Mouse (Mus musculus): ENCODE results near the gene Gm20517. TPM values are rescaled to one million over a fixed set of nuclear protein-coding genes. Genes with fewer than 3 reads are reported as not detected.

Gene Gm20517
- polyA plus RNA-seq, 1 experiment from 2014 or later: 2.4 TPM

- Histone ChIP-seq H3K4me2 (replicated peaks) (no peak overlapping the region), H3K36me3 (peaks cover 5% of the 10 kb centered on the region), H3K27me3 (replicated peaks) (peaks cover 5% of the 10 kb centered on the region), H3K9me3 (no peaks in the 10 kb centered on the region), H3K27ac (no peak overlapping the region), H3K4me1 (peaks cover 13% of the 10 kb centered on the region), H3K4me3 (no peak overlapping the region), H3K9ac (no peak overlapping the region)
- WGBS: 72% methylated on average over 4 of the region's 4 CpGs
- ATAC-seq (ENCODE audit: low FRiP score, low read depth): no peak
Observed at GRCm38 (mm10) chr17:47669166-47669565, 57.8 kb downstream of the Gm20517 start.

- WGBS: 10% methylated on average over 14 of the region's 14 CpGs
- peak; percentile 57 for ATAC-seq (ENCODE audit: low FRiP score, low read depth)
- Histone ChIP-seq H3K4me2 (replicated peaks) (peak overlapping the region; percentile 84), H3K4me1 (peaks cover 13% of the 10 kb centered on the region), H3K36me3 (peaks cover 13% of the 10 kb centered on the region), H3K9me3 (no peaks in the 10 kb centered on the region), H3K9ac (peak overlapping the region; percentile 54), H3K4me3 (peak overlapping the region; percentile 35), H3K27me3 (replicated peaks) (peaks cover 5% of the 10 kb centered on the region), H3K27ac (no peak overlapping the region)
Observed at GRCm38 (mm10) chr17:47671988-47672310, 60.6 kb downstream of the Gm20517 start.

GRCm38 (mm10) chr17:47672311-47673111 lies 61.1 kb downstream of the Gm20517 start:
- H3K9me3 ChIP-seq: no peaks in the 10 kb centered on the region
- H3K27me3 ChIP-seq (replicated peaks): peaks cover 5% of the 10 kb centered on the region
- peak overlapping the region; percentile 35 for H3K4me3 ChIP-seq
- peaks cover 13% of the 10 kb centered on the region for H3K4me1 ChIP-seq
- H3K9ac ChIP-seq: peak overlapping the region; percentile 54
- 3% methylated on average over 68 of the region's 68 CpGs for WGBS
- peak overlapping the region; percentile 84 for H3K4me2 ChIP-seq (replicated peaks)
- H3K36me3 ChIP-seq: peaks cover 15% of the 10 kb centered on the region
- peak; percentile 57 for ATAC-seq (ENCODE audit: low FRiP score, low read depth)
- no peak overlapping the region; the same call in 1 of the 2 replicates for H3K27ac ChIP-seq

- no peak overlapping the region for H3K4me3 ChIP-seq
- 21% methylated on average over 9 of the region's 9 CpGs for WGBS
- H3K36me3 ChIP-seq: peaks cover 48% of the 10 kb centered on the region
- no peak overlapping the region for H3K4me2 ChIP-seq (replicated peaks)
- no peak overlapping the region for H3K27ac ChIP-seq
- no peak overlapping the region for H3K9ac ChIP-seq
- peaks cover 13% of the 10 kb centered on the region for H3K4me1 ChIP-seq
- H3K27me3 ChIP-seq (replicated peaks): peaks cover 5% of the 10 kb centered on the region
- no peaks in the 10 kb centered on the region for H3K9me3 ChIP-seq
- no peak for ATAC-seq (ENCODE audit: low FRiP score, low read depth)
Observed at GRCm38 (mm10) chr17:47676581-47676980, 65.2 kb downstream of the Gm20517 start.

GRCm38 (mm10) chr17:47678238-47678637 lies 66.8 kb downstream of the Gm20517 start:
- Histone ChIP-seq H3K36me3 (peaks cover 60% of the 10 kb centered on the region), H3K4me3 (no peak overlapping the region), H3K27me3 (replicated peaks) (peaks cover under 1% of the 10 kb centered on the region; the same call in 1 of the 2 replicates), H3K9me3 (no peaks in the 10 kb centered on the region), H3K9ac (no peak overlapping the region), H3K4me2 (replicated peaks) (no peak overlapping the region), H3K4me1 (no peaks in the 10 kb centered on the region; the same call in 1 of the 2 replicates), H3K27ac (no peak overlapping the region)
- WGBS: 95% methylated on average over 5 of the region's 5 CpGs
- ATAC-seq (ENCODE audit: low FRiP score, low read depth): no peak

GRCm38 (mm10) chr17:47678702-47679101 lies 67.3 kb downstream of the Gm20517 start:
- Histone ChIP-seq H3K27ac (no peak overlapping the region), H3K9ac (no peak overlapping the region), H3K4me3 (no peak overlapping the region), H3K4me2 (replicated peaks) (no peak overlapping the region), H3K4me1 (no peaks in the 10 kb centered on the region; the same call in 1 of the 2 replicates), H3K27me3 (replicated peaks) (no peaks in the 10 kb centered on the region), H3K36me3 (peaks cover 64% of the 10 kb centered on the region), H3K9me3 (no peaks in the 10 kb centered on the region)
- whole genome bisulfite sequencing: 86% methylated on average over 5 of the region's 5 CpGs
- ATAC-seq (ENCODE audit: low FRiP score, low read depth): no peak

GRCm38 (mm10) chr17:47682836-47683235 lies 71.4 kb downstream of the Gm20517 start:
- no peak for ATAC-seq (ENCODE audit: low FRiP score, low read depth)
- Histone ChIP-seq H3K4me3 (no peak overlapping the region), H3K4me2 (replicated peaks) (no peak overlapping the region), H3K4me1 (peaks cover 16% of the 10 kb centered on the region), H3K36me3 (peaks cover 66% of the 10 kb centered on the region), H3K9me3 (no peaks in the 10 kb centered on the region), H3K27me3 (replicated peaks) (no peaks in the 10 kb centered on the region), H3K9ac (no peak overlapping the region), H3K27ac (no peak overlapping the region)
- WGBS: 88% methylated on average over 4 of the region's 4 CpGs

GRCm38 (mm10) chr17:47687409-47688343 lies 76.3 kb downstream of the Gm20517 start:
- Histone ChIP-seq H3K36me3 (peaks cover 22% of the 10 kb centered on the region), H3K9me3 (no peaks in the 10 kb centered on the region)

GRCm38 (mm10) chr17:47688344-47688607 lies 76.9 kb downstream of the Gm20517 start, which contains the start of gene Tomm6:
TSS of gene Tomm6 (minus strand) at chr17:47688386.
- Histone ChIP-seq H3K4me3 (peak within 1 kb of the TSS; percentile 72), H3K4me2 (replicated peaks) (peak within 1 kb of the TSS; percentile 86), H3K27me3 (replicated peaks) (no peaks in the 10 kb centered on the region), H3K4me1 (peaks cover 22% of the 10 kb centered on the region), H3K36me3 (peaks cover 16% of the 10 kb centered on the region), H3K9me3 (no peaks in the 10 kb centered on the region), H3K27ac (peak within 1 kb of the TSS; percentile 77), H3K9ac (peak within 1 kb of the TSS; percentile 84)
- WGBS: 0% methylated on average over 9 of the region's 9 CpGs
- no peak for ATAC-seq (ENCODE audit: low FRiP score, low read depth)

More at GRCm38 (mm10) chr17:47687409-47688343, 76.3 kb downstream of the Gm20517 start:
- H3K4me2 ChIP-seq (replicated peaks): peak overlapping the region; percentile 86
- H3K27me3 ChIP-seq (replicated peaks): no peaks in the 10 kb centered on the region
- under 1% methylated on average over 70 of the region's 70 CpGs for WGBS
- peak overlapping the region; percentile 84 for H3K9ac ChIP-seq
- peaks cover 22% of the 10 kb centered on the region for H3K4me1 ChIP-seq
- H3K27ac ChIP-seq: peak overlapping the region; percentile 77; the same call in 1 of the 2 replicates
- H3K4me3 ChIP-seq: peak overlapping the region; percentile 72
- ATAC-seq (ENCODE audit: low FRiP score, low read depth): peak; percentile 93

GRCm38 (mm10) chr17:47688608-47689575 lies 77.5 kb downstream of the Gm20517 start, which contains the start of gene Frs3:
TSS of gene Frs3 (plus strand) at chr17:47689030.
- peak within 1 kb of the TSS; percentile 72 for H3K4me3 ChIP-seq
- ATAC-seq (ENCODE audit: low FRiP score, low read depth): peak; percentile 65
- H3K4me1 ChIP-seq: peaks cover 24% of the 10 kb centered on the region
- H3K36me3 ChIP-seq: peaks cover 10% of the 10 kb centered on the region
- H3K27me3 ChIP-seq (replicated peaks): no peaks in the 10 kb centered on the region
- peak within 1 kb of the TSS; percentile 77 for H3K27ac ChIP-seq
- peak within 1 kb of the TSS; percentile 86 for H3K4me2 ChIP-seq (replicated peaks)
- H3K9me3 ChIP-seq: no peaks in the 10 kb centered on the region
- under 1% methylated on average over 58 of the region's 58 CpGs for WGBS
- peak within 1 kb of the TSS; percentile 84 for H3K9ac ChIP-seq

- Histone ChIP-seq H3K9ac (no peak overlapping the region), H3K27ac (no peak overlapping the region), H3K4me2 (replicated peaks) (peak overlapping the region; percentile 86), H3K4me3 (no peak overlapping the region), H3K4me1 (peaks cover 29% of the 10 kb centered on the region), H3K36me3 (0 out of 2 replicates have a peak, but pooled peaks cover under 1% of the 10 kb centered on the region), H3K27me3 (replicated peaks) (no peaks in the 10 kb centered on the region), H3K9me3 (no peaks in the 10 kb centered on the region)
- ATAC-seq (ENCODE audit: low FRiP score, low read depth): no peak
- 81% methylated on average over 8 of the region's 8 CpGs for WGBS
Observed at GRCm38 (mm10) chr17:47689894-47690293, 78.5 kb downstream of the Gm20517 start.
